Mouse (Mus musculus) testis, postnatal 10 days (tissue): ENCODE results near the gene Ntpcr.

Experiments
- DNase-seq: peaks from one replicate; pipeline ENCODE4 v3.0.0; 2021; ENCODE audit warnings: low spot score

Gene Ntpcr

GRCm38 (mm10) chr8:125729746-125730145, at the start of gene Ntpcr:
Gene Ntpcr (plus strand): TSS chr8:125729963.
- DNase-seq: no peak

GRCm38 (mm10) chr8:125680851-125681408, 48.8 kb upstream of the Ntpcr start:
- no peak for DNase-seq

- no peak for DNase-seq
These were observed 44.5 kb upstream of the Ntpcr start for GRCm38 (mm10) chr8:125685216-125685760.

GRCm38 (mm10) chr8:125686221-125686865, 43.4 kb upstream of the Ntpcr start:
- no peak for DNase-seq

- DNase-seq: no peak
These were observed 39.4 kb upstream of the Ntpcr start for GRCm38 (mm10) chr8:125690166-125690915.

- no peak for DNase-seq
These were observed 38.8 kb upstream of the Ntpcr start for GRCm38 (mm10) chr8:125690961-125691360.

- DNase-seq: no peak
These were observed 37.3 kb upstream of the Ntpcr start for GRCm38 (mm10) chr8:125692447-125692846.

- no peak for DNase-seq
These were observed 36.6 kb upstream of the Ntpcr start for GRCm38 (mm10) chr8:125693197-125693596.

- no peak for DNase-seq
These were observed 33.8 kb upstream of the Ntpcr start for GRCm38 (mm10) chr8:125695951-125696350.

- DNase-seq: no peak
These were observed 30.3 kb upstream of the Ntpcr start for GRCm38 (mm10) chr8:125699391-125700025.

GRCm38 (mm10) chr8:125700407-125700806, 29.4 kb upstream of the Ntpcr start:
- DNase-seq: no peak

GRCm38 (mm10) chr8:125702868-125703473, 26.8 kb upstream of the Ntpcr start:
- no peak for DNase-seq

- no peak for DNase-seq
These were observed 25.3 kb upstream of the Ntpcr start for GRCm38 (mm10) chr8:125704434-125704833.

- DNase-seq: no peak
These were observed 23.9 kb upstream of the Ntpcr start for GRCm38 (mm10) chr8:125705816-125706215.

- DNase-seq: no peak
These were observed 20.6 kb upstream of the Ntpcr start for GRCm38 (mm10) chr8:125709171-125709570.

- no peak for DNase-seq
These were observed 18.2 kb upstream of the Ntpcr start for GRCm38 (mm10) chr8:125711514-125711913.

- no peak for DNase-seq
These were observed 13.6 kb upstream of the Ntpcr start for GRCm38 (mm10) chr8:125716211-125716610.

GRCm38 (mm10) chr8:125716613-125717012, 13.2 kb upstream of the Ntpcr start:
- DNase-seq: no peak

GRCm38 (mm10) chr8:125718914-125719313, 10.8 kb upstream of the Ntpcr start:
- DNase-seq: no peak

- no peak for DNase-seq
These were observed 7.1 kb upstream of the Ntpcr start for GRCm38 (mm10) chr8:125722675-125723074.

- no peak for DNase-seq
These were observed 6.3 kb upstream of the Ntpcr start for GRCm38 (mm10) chr8:125723437-125723836.
